Mouse (Mus musculus) liver, postnatal 0 days (tissue): ENCODE data around the gene 4933430I17Rik.

Experiments used
- CTCF ChIP-seq: sonication (generic); IDR thresholded peaks from 2 replicates; pipeline ENCODE4 v1.5.1; 2016; ENCODE audit warnings: antibody characterized with exemption, low read depth
- EP300 ChIP-seq: IDR thresholded peaks from 2 replicates; pipeline ENCODE4 v1.6.1; 2016; ENCODE audit warnings: antibody characterized with exemption, low read depth, mild to moderate bottlenecking

DNA sequence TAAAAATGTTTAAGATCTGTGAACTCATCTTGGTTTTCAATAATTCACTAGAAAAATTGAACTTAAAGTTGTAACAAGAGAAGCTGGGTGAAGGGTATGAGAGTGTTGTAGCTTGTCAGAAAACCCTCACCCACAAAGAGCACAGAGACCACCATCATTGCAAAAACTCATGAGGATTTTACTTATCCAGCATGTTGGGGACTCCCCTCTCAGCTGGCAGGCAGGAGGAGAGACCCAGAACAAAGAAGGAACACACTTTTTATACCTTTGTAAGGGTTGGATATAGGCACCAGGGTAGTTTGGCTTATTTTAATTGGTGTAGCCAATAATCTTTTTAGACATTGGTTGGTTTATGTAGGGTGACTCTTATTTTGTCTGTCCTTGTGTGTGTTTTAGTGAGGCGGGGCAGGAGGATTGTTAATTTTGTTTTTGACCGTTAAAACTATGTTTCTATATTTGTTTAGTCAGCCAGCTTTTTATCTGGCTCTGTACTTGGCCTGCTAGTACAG lies 4.2 kb upstream of the 4933430I17Rik start:
- TF ChIP-seq CTCF (no peak), EP300 (no peak)
